In the genomic region with DNA sequence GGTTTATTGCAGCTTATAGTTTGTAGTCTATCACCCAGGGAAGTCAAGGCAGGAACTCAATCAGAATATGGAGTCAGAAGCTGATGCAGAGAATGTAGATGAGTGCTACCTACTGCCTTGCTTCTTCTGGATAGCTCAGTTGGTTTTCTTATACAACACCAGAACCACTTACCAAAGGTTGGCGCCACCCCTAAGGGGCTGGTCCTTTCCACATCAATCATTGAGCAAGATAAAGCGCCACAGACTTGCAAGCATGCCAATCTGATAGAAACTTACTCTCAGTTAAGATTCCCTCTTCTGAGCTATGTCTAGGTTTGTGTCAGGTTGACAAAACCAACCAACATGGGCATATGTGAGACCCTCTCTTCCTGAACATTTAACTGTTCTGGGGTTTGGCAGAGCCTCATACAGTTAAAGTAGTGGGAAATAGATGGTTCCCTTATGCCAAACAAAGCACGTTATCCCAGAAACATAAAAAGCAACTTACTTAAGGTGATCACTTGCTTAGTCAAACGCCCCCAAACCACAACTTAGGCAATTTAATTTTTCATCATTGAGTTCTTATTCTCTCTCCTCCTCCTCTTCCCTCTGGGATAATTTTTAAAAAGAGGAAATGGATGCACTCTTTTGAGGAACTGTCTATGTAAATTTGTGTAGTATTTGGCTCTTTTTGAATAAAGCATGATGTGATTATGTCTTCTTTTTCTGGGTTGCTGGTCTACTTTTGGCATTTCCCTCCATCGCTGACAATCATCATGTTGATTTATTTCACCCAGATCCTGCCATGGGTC, we compare ENCODE assay signal across 15 mouse cellular contexts.
"Had no signal": no experiment of that assay in that cellular context is flagged by ENCODE, and none has a peak within 500 bp of the region (broad histone marks: within the 10 kb centered on the region; RNA-seq: fewer than 3 reads in every experiment).

No protein-coding gene starts in this region.

- H3K9ac ChIP-seq: kidney, embryonic 15.5 days; liver, embryonic 13.5 days; liver, postnatal 0 days; lung, embryonic 15.5 days; neural tube, embryonic 12.5 days; stomach, embryonic 15.5 days had no signal

- H3K9me3 ChIP-seq: kidney, embryonic 15.5 days; limb, embryonic 10.5 days; liver, embryonic 13.5 days; lung, embryonic 15.5 days; midbrain, embryonic 10.5 days; neural tube, embryonic 12.5 days; stomach, embryonic 15.5 days had no signal

- H3K36me3 ChIP-seq: kidney, embryonic 15.5 days; limb, embryonic 10.5 days; liver, embryonic 13.5 days; lung, embryonic 15.5 days; midbrain, embryonic 10.5 days; neural tube, embryonic 12.5 days; stomach, embryonic 15.5 days had no signal

- ATAC-seq: liver, postnatal 0 days had no signal

- H3K4me1 ChIP-seq: kidney, embryonic 15.5 days; limb, embryonic 10.5 days; lung, embryonic 15.5 days; midbrain, embryonic 10.5 days; neural tube, embryonic 12.5 days; stomach, embryonic 15.5 days had no signal

- H3K4me3 ChIP-seq: kidney, embryonic 15.5 days; left cerebral cortex, adult 2 months; limb, embryonic 10.5 days; liver, embryonic 13.5 days; lung, embryonic 15.5 days; midbrain, embryonic 10.5 days; neural tube, embryonic 12.5 days; stomach, embryonic 15.5 days had no signal

- H3K4me2 ChIP-seq: kidney, embryonic 15.5 days; liver, embryonic 13.5 days; lung, embryonic 15.5 days; neural tube, embryonic 12.5 days; stomach, embryonic 15.5 days had no signal

- H3K27me3 ChIP-seq: kidney, embryonic 15.5 days; liver, embryonic 13.5 days; lung, embryonic 15.5 days; neural tube, embryonic 12.5 days; stomach, embryonic 15.5 days had no signal

- DNase-seq: kidney, adult 2 months; liver, embryonic 13.5 days; liver, postnatal 0 days; lung, postnatal 14 days; midbrain, embryonic 14.5 days; retina, postnatal 1 day; thymus, postnatal 36 days had no signal

- H3K27ac ChIP-seq: kidney, embryonic 15.5 days; left cerebral cortex, adult 2 months; limb, embryonic 10.5 days; liver, embryonic 13.5 days; lung, embryonic 15.5 days; macrophage; midbrain, embryonic 10.5 days; neural tube, embryonic 12.5 days; stomach, embryonic 15.5 days had no signal
